8 mouse cellular contexts compared by ENCODE assay signal in the genomic region with DNA sequence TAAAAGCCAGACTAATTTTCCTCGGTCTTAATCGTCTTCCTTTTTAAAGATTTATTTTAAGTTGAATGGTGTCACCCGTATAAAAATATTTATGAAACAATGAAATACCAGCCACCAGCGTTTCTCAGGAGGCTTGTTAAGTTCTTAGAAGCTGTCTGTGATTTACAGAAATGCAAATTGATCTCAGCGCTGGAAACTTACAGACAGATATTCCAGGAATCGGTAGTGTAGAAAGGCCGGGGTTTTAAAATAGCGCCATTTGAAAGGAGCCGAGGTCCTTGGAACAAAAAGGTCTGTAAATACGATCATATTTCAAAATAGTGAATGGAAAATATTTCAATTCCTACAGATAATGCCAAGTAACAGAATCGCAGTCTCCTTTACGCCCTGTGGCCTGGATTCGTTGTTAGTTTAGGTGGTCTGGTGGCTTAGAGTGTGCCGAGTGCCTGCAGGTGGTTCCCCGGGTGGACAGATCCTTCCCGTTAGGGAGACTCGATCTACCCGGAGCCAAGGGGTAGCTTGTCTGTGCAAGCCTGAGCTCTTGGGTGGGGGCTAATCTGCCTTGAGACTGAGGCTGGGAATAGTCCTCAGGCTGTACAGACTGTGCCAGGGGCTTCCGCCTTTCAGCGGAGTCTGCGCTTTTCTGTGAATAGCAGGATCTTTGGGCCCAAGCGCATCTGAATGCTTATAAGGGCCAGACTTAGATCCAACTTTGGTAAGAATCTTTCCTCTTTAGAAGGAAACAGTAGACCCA. TPM values are rescaled to one million over a fixed set of nuclear protein-coding genes. Genes with fewer than 3 reads are reported as not detected.
DNase-seq lines count a peak whose midpoint lies in the region; ATAC-seq and TF ChIP-seq lines count a peak whose summit lies in the region.

No protein-coding gene starts in this region.

- H3K4me2 ChIP-seq in forebrain, embryonic 12.5 days = peak overlapping the region; percentile 83
- H3K4me2 ChIP-seq in hindbrain, embryonic 11.5 days (replicated peaks; ENCODE audit: low read depth, low read length) = peak overlapping the region; percentile 81
- peak overlapping the region; percentile 83 for H3K4me2 ChIP-seq in stomach, embryonic 16.5 days (ENCODE audit: low read depth, low read length)

- peaks cover 13 to 16% of the 10 kb centered on the region in 2 experiments for H3K4me1 ChIP-seq in ES-E14 (ENCODE audit: control insufficient read depth in 2 of 2, insufficient read depth in 2 of 2, low read length in 2 of 2, poor library complexity in 1 of 2)
- peaks cover 57% of the 10 kb centered on the region for H3K4me1 ChIP-seq in forebrain, embryonic 12.5 days
- H3K4me1 ChIP-seq in hindbrain, embryonic 11.5 days (replicated peaks; ENCODE audit: control insufficient read depth, insufficient read depth, low read length) = peaks cover 10% of the 10 kb centered on the region
- H3K4me1 ChIP-seq in stomach, embryonic 16.5 days (ENCODE audit: control insufficient read depth, insufficient read depth, low read length) = peaks cover 24% of the 10 kb centered on the region

- peaks cover 6% of the 10 kb centered on the region; the same call in 1 of the 2 replicates for H3K36me3 ChIP-seq in ES-E14 (ENCODE audit: control insufficient read depth, insufficient read depth, low read length, poor library complexity, severe bottlenecking)
- H3K36me3 ChIP-seq in forebrain, embryonic 12.5 days (replicated peaks) = no peaks in the 10 kb centered on the region
- no peaks in the 10 kb centered on the region for H3K36me3 ChIP-seq in hindbrain, embryonic 11.5 days (ENCODE audit: control insufficient read depth, insufficient read depth, low read length)
- H3K36me3 ChIP-seq in stomach, embryonic 16.5 days (ENCODE audit: control insufficient read depth, insufficient read depth, low read length) = no peaks in the 10 kb centered on the region

- 1% methylated on average over 22 of the region's 22 CpGs for WGBS in forebrain, embryonic 12.5 days
- under 1% methylated on average over 22 of the region's 22 CpGs for WGBS in hindbrain, embryonic 11.5 days
- 2% methylated on average over 22 of the region's 22 CpGs for WGBS in stomach, embryonic 16.5 days

- ATAC-seq in forebrain, embryonic 12.5 days (ENCODE audit: low FRiP score) = no peak
- no peak for ATAC-seq in hindbrain, embryonic 11.5 days (ENCODE audit: low FRiP score)
- no peak for ATAC-seq in stomach, embryonic 16.5 days (ENCODE audit: insufficient read depth, low FRiP score)
- no peak for ATAC-seq in monocyte, adult 5-6 weeks (replicated peaks; ENCODE audit: insufficient number of reproducible peaks, low FRiP score, low TSS enrichment, poor library complexity, severe bottlenecking)

- peak; percentile 39 for DNase-seq in ES-E14 (ENCODE audit: low read depth, low spot score)
- peak; percentile 51 to 57 for DNase-seq in adrenal gland, postnatal 36 days
- DNase-seq in hindbrain, embryonic 11.5 days (ENCODE audit: low spot score) = peak; percentile 61
- DNase-seq in layer of hippocampus, postnatal 36 days = peak; percentile 38 to 40
- DNase-seq in mesoderm, embryonic 11.5 days (ENCODE audit: low read depth, low spot score) = peak; percentile 61

- peak overlapping the region; percentile 93 to 99 for H3K4me3 ChIP-seq in ES-E14 (ENCODE audit: insufficient read depth in 1 of 2, low read depth in 1 of 2, low read length in 2 of 2, poor library complexity in 1 of 2, severe bottlenecking in 1 of 2)
- H3K4me3 ChIP-seq in forebrain, embryonic 12.5 days (replicated peaks) = peak overlapping the region; percentile 93
- H3K4me3 ChIP-seq in hindbrain, embryonic 11.5 days (ENCODE audit: low read depth, low read length) = peak overlapping the region; percentile 94
- peak overlapping the region; percentile 77 for H3K4me3 ChIP-seq in stomach, embryonic 16.5 days (replicated peaks; ENCODE audit: low read length)

- no peak overlapping the region for H3K27ac ChIP-seq in ES-E14 (ENCODE audit: insufficient read depth, low read depth, low read length, poor library complexity, severe bottlenecking)
- H3K27ac ChIP-seq in forebrain, embryonic 12.5 days = peak overlapping the region; percentile 61
- peak overlapping the region; percentile 34; the same call in 1 of the 2 replicates for H3K27ac ChIP-seq in hindbrain, embryonic 11.5 days (ENCODE audit: low read depth, low read length)
- peak overlapping the region; percentile 84 for H3K27ac ChIP-seq in stomach, embryonic 16.5 days (ENCODE audit: low read length)

- peak overlapping the region; percentile 58 for H3K9ac ChIP-seq in ES-E14 (ENCODE audit: insufficient read depth, low read depth, low read length, poor library complexity, severe bottlenecking)
- peak overlapping the region; percentile 92 for H3K9ac ChIP-seq in forebrain, embryonic 12.5 days
- peak overlapping the region; percentile 94 for H3K9ac ChIP-seq in hindbrain, embryonic 11.5 days (ENCODE audit: low read depth, low read length)
- H3K9ac ChIP-seq in stomach, embryonic 16.5 days (ENCODE audit: low read length) = peak overlapping the region; percentile 80

- no peaks in the 10 kb centered on the region for H3K9me3 ChIP-seq in ES-E14 (ENCODE audit: control insufficient read depth, insufficient read depth, low read depth, low read length)
- H3K9me3 ChIP-seq in forebrain, embryonic 12.5 days = no peaks in the 10 kb centered on the region
- H3K9me3 ChIP-seq in hindbrain, embryonic 11.5 days (ENCODE audit: control insufficient read depth, low read length) = no peaks in the 10 kb centered on the region
- H3K9me3 ChIP-seq in stomach, embryonic 16.5 days (replicated peaks; ENCODE audit: control insufficient read depth, low read length) = no peaks in the 10 kb centered on the region

- H3K27me3 ChIP-seq in forebrain, embryonic 12.5 days = peaks cover 6% of the 10 kb centered on the region; the same call in 1 of the 2 replicates
- H3K27me3 ChIP-seq in hindbrain, embryonic 11.5 days (ENCODE audit: control insufficient read depth, insufficient read depth, low read length) = no peaks in the 10 kb centered on the region; the same call in 1 of the 2 replicates
- H3K27me3 ChIP-seq in stomach, embryonic 16.5 days (ENCODE audit: control insufficient read depth, insufficient read depth, low read length) = no peaks in the 10 kb centered on the region

- in situ Hi-C loops in ES-E14 (cut with MboI; ENCODE audit: low sequenced_read_pairs in 2 of 2, unreplicated experiment in 2 of 2) = no loop called here

TF ChIP-seq in ES-E14, 5 proteins besides CTCF, POLR2A, EP300 and RAD21:
- TF ChIP-seq HCFC1 (IDR thresholded peaks at IDR 0.05; ENCODE audit: borderline replicate concordance, insufficient read depth, low read length) (no peak), ZC3H11A (IDR thresholded peaks at IDR 0.05; ENCODE audit: borderline replicate concordance, low read depth, low read length) (no peak)
TF ChIP-seq in ES-E14: peak in this region for 0.

RNA-seq across cellular contexts. Expression of a gene that starts 1.6 kb away (rescaled TPM):
- total RNA-seq in ES-E14 (2012; rRNA removed) = 90.5 and 110 TPM in 2 replicates
- 100 to 1,000 TPM in 1 of 2 experiments, 10 to 100 TPM in 1; 78.8 to 119 TPM for total RNA-seq in adrenal gland, postnatal 36 days (2021)
- 20.7 and 28.3 TPM in 2 replicates for polyA plus RNA-seq in forebrain, embryonic 12.5 days (2016; fragmentation: Nextera tagmentation; extraction: Ambion mirVana)
- 15.3 and 23.2 TPM in 2 replicates for polyA plus RNA-seq in hindbrain, embryonic 11.5 days (2014; fragmentation: Nextera tagmentation; extraction: Ambion mirVana)
- total RNA-seq in layer of hippocampus, postnatal 36 days (2021) = 10 to 100 TPM; 27.6 to 29.9 TPM
- polyA plus RNA-seq in stomach, embryonic 16.5 days (2015; fragmentation: Nextera tagmentation; extraction: Ambion mirVana) = 18.0 and 18.9 TPM in 2 replicates
- not detected in 3 replicates for total RNA-seq in monocyte, adult 5-6 weeks (2017)

Comparison
In these comparisons a context has a peak if more than half of its experiments do, and no peak if none do; other contexts are left out.
1. RNA of a gene that starts 1.6 kb away (total RNA-seq): 78.8 to 119 TPM in adrenal gland, postnatal 36 days, 90.5 to 110 TPM in ES-E14 and 27.6 to 29.9 TPM in layer of hippocampus, postnatal 36 days; not detected in monocyte, adult 5-6 weeks; every median in the first group is over 10 times any median in the second.
2. Peak in every context shown above with its lines, with median percentiles within 50 percentile points of each other: DNase-seq, H3K4me3 ChIP-seq, H3K9ac ChIP-seq and H3K4me2 ChIP-seq.